Mouse (Mus musculus): Measurements from ENCODE around the gene Tgm7. TPM values are rescaled to one million over a fixed set of nuclear protein-coding genes. Genes with fewer than 3 reads are reported as not detected.

The Tgm7 gene
- total RNA-seq, 2 experiments from 2014 or later: not detected

DNA sequence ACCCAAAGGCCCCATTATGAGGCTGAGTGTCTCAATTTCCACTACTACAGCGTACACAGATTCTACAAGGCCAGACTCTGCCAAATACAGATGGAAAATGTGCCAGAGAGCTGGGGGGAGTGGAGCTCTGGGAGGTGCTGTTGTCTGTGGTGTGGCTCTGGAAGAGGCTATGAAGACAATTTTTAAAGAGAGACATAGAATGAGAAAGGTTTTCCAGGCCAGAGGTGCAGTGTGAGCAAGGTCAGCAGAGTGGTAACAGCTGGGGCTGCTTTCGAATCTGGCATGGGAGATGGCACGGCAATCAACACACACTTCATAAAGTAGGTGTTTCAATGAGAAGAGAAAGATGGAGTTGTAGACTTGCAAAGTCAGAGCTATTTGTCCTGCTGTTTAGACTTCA is 9.7 kb upstream of the Tgm7 start:
- Histone ChIP-seq H3K4me3 (no peak overlapping the region), H3K27ac (no peak overlapping the region)
- TF ChIP-seq CTCF (IDR thresholded peaks at IDR 0.05): no peak
- intact Hi-C loops (cut with DNase I): no loop called here
- no peak for DNase-seq

DNA sequence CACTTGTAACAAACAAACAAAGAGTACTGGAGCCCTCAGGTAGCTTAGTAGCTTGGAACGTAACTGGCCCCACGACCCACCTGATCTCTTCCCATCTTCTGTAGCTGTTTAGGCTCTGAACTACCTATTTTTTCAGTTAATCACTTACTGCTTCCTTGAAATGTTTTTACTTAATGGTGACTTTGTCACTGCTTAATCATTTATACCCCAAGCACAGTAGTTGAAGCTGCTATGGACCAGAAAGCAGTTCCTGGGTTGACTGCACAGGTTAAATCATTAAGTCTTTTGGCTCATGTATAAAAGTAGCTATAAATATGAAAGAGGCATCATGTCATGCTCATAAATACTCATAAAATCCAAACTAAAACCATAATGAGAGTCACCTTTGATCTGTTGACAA is 5.8 kb upstream of the Tgm7 start:
- DNase-seq: no peak
- H3K27ac ChIP-seq: no peak overlapping the region
- no peak overlapping the region for H3K4me3 ChIP-seq
- no peak for TF ChIP-seq CTCF (IDR thresholded peaks at IDR 0.05)
- intact Hi-C loops (cut with DNase I): no loop called here

DNA sequence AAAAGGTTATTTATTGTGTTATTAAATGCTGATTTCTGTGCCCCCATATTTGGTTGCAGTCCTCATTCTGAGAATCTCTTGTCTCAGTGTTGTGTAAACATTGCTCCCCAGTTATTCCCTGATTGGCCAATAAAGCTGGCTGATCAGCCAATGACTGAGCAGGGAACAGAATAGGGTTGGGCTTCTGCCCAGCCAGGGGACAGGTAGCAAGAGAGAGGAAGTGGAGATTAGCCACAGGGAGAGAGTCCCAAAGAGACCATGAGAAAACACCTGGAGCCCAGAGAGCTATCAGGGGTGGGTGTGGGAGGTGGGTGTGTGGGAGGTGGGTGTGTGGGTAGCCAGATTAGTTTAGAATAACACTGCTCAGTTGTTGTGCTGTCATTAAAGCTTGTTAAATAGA is 3.7 kb downstream of the Tgm7 start:
- Histone ChIP-seq H3K4me3 (no peak overlapping the region), H3K27ac (no peak overlapping the region)
- TF ChIP-seq CTCF (IDR thresholded peaks at IDR 0.05): no peak
- intact Hi-C loops (cut with DNase I): no loop called here
- no peak for DNase-seq

DNA sequence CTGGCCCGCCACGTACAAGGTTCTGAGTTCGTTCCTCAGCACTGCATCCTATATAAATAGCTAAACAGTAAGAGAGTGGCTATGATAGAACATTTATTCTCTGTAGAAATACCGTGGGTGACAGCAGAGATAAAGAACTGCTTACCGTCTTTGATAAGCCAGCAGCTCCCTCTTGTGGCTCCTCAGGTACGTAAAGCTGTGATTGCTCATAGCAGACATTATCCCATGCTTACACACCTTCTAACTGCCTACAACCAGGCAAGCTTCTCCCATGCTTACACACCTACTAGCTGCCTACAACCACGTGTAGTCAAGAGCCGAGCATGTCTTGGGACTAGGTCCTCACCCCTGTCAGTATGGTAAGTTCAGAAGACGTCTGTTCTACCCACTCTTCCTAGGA is 7.5 kb downstream of the Tgm7 start:
- Histone ChIP-seq H3K27ac (no peak overlapping the region), H3K4me3 (no peak overlapping the region)
- peak; percentile 78 for TF ChIP-seq CTCF (IDR thresholded peaks at IDR 0.05)
- peak; percentile 59 for DNase-seq
- intact Hi-C loops (cut with DNase I): loop anchor here (5.0 kb wide), 1 partner anchor 60 kb away; no protein-coding TSS in a partner anchor

DNA sequence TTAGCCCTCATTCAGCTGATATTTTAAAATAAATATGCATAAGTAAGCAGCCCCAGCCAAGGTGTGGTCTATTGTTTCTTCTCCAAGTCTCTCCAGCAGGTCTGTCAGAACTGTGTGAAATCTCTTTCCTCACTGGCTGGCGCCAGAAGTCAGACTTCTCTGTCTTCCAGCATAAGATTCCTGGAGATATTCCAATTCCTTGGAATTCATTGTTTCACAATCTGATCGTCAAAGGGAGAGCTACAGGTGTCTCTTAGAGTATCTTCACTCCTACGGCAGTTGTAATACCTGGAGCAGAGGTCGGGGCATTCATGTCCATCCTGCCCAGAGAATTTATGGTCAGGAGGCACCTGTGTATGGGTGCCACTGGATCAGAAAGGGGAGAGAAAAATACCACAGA is 19.8 kb downstream of the Tgm7 start:
- no peak for DNase-seq
- no peak for TF ChIP-seq CTCF (IDR thresholded peaks at IDR 0.05)
- no peak overlapping the region for H3K4me3 ChIP-seq
- intact Hi-C loops (cut with DNase I): no loop called here
- H3K27ac ChIP-seq: no peak overlapping the region

GRCm38 (mm10) chr2:121088507-121088906 is 21.1 kb downstream of the Tgm7 start:
- intact Hi-C loops (cut with DNase I): no loop called here
- no peak for DNase-seq
- peak; percentile 19; the same call in 1 of the 2 replicates for TF ChIP-seq CTCF (IDR thresholded peaks at IDR 0.05)
- no peak overlapping the region for H3K27ac ChIP-seq
- no peak overlapping the region for H3K4me3 ChIP-seq

DNA sequence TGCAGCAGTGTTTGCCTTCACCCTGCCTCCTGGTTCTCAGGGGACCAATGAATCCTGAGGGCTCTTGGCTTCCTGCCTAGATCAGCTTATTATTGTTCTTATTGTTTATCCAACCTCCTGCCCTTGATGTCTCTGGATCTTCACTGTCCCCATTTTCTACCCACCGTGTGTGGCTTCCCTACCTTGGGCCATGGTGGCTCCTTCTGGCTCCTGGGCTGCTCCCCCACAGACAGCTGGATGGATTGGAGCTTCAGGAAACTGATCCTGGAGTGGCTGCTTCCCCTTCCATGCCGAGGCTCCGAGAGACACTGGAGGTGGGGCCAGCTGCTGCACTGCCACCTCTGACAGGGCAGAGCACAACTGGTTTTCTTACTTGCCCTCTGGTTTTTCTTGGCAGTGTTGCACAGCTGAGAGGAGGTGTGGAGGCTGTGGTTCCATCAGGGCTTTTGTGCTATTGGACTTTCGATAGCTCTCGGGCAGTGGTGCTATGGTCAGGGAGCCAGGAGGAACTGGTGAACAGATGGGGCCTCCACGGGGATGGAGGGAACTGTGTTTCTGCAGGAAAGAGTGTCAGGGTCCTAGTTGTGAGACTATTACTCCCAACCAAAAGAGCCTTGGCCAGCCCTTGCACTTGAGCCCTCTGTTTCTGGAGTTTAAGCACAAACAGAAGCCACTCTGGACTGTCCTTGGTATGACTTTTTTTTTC is 24.0 kb downstream of the Tgm7 start, which contains the start of gene Tgm5:
Gene Tgm5, minus strand, starts transcription at position 362 of the 706 bp plus-strand sequence.
- Histone ChIP-seq H3K4me3 (no peak within 1 kb of the TSS), H3K27ac (no peak within 1 kb of the TSS)
- DNase-seq: no peak
- intact Hi-C loops (cut with DNase I): no loop called here
- TF ChIP-seq CTCF (IDR thresholded peaks at IDR 0.05): no peak

- no peak for TF ChIP-seq CTCF (IDR thresholded peaks at IDR 0.05)
- no peak for DNase-seq
- H3K27ac ChIP-seq: no peak overlapping the region
- intact Hi-C loops (cut with DNase I): no loop called here
- no peak overlapping the region for H3K4me3 ChIP-seq
These were observed 27.0 kb downstream of the Tgm7 start for GRCm38 (mm10) chr2:121082626-121083025.

DNA sequence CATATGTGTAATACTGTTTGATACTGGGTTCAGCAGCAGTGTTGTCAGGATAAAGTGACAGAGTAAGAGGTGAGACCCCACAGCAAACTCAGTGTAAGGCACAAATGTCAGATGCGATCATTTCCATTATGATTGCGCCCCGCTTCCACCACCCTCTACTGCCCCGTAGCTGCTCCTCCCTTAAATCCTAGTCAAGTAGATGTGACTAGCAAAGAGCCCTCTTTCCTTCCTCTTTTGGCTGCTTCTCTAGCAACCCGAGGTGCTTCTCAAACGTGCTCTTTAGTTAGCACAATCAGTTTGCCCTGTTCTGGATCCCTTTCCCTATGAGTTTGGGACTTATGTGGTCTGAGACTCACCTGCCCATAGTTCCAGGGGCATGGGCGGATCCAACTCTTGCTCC is 34.8 kb downstream of the Tgm7 start:
- no peak overlapping the region for H3K4me3 ChIP-seq
- intact Hi-C loops (cut with DNase I): no loop called here
- no peak for DNase-seq
- no peak for TF ChIP-seq CTCF (IDR thresholded peaks at IDR 0.05)
- H3K27ac ChIP-seq: no peak overlapping the region

- intact Hi-C loops (cut with DNase I): no loop called here
- no peak for TF ChIP-seq CTCF (IDR thresholded peaks at IDR 0.05)
- no peak for DNase-seq
- Histone ChIP-seq H3K4me3 (no peak overlapping the region), H3K27ac (no peak overlapping the region)
These were observed 37.7 kb downstream of the Tgm7 start for GRCm38 (mm10) chr2:121071871-121072270.

DNA sequence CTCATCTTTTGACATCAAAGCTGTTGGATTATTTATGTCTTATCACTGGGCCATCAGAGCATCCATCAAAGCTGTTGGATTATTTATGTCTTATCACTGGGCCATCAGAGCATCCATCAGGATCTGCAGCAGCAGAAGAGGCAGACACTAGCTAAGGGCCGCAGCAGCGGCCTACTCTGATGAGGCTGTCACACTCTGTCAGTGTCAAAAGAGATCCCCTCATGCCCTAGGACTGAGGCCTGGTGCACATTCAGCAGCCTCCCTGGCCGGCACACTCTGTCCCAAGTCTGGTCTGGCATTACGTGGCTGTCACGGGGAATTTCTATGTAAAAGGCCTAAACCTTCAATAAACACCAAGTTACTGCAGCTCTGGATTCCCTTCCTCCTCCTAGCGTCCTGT is 40.1 kb downstream of the Tgm7 start:
- no peak for DNase-seq
- Histone ChIP-seq H3K4me3 (no peak overlapping the region), H3K27ac (no peak overlapping the region)
- TF ChIP-seq CTCF (IDR thresholded peaks at IDR 0.05): no peak
- intact Hi-C loops (cut with DNase I): no loop called here

DNA sequence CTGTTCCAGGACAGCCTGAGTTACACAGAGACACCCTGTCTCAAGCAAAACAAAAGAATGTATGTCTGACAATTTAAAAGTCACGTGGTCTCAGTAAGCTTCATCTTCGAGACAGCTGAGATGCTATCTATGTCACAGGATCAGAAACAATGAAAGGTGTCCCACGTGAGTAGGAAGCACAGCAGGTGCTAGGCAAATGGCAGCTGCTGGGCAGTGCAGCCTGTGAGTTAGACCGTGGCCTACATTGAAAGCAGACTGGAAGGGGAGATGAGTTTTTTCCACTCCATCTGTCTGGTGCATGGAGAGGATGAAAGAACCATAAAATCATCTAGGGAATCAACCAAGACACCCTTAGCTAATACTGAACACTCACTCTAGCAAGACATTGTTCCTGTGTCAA is 42.5 kb downstream of the Tgm7 start:
- intact Hi-C loops (cut with DNase I): no loop called here
- TF ChIP-seq CTCF (IDR thresholded peaks at IDR 0.05): no peak
- Histone ChIP-seq H3K27ac (no peak overlapping the region), H3K4me3 (no peak overlapping the region)
- DNase-seq: no peak

- no peak for DNase-seq
- TF ChIP-seq CTCF (IDR thresholded peaks at IDR 0.05): no peak
- Histone ChIP-seq H3K4me3 (no peak overlapping the region), H3K27ac (no peak overlapping the region)
- intact Hi-C loops (cut with DNase I): no loop called here
These were observed 48.3 kb downstream of the Tgm7 start for GRCm38 (mm10) chr2:121061315-121061714.

GRCm38 (mm10) chr2:121057997-121058396 is 51.6 kb downstream of the Tgm7 start:
- no peak overlapping the region for H3K27ac ChIP-seq
- intact Hi-C loops (cut with DNase I): no loop called here
- DNase-seq: no peak
- no peak for TF ChIP-seq CTCF (IDR thresholded peaks at IDR 0.05)
- no peak overlapping the region for H3K4me3 ChIP-seq

Data from gastrocnemius, adult 2 months (tissue).